Mouse (Mus musculus) testis, adult 2 months (tissue): ENCODE results near the gene Prl8a2. TPM values are rescaled to one million over a fixed set of nuclear protein-coding genes. Genes with fewer than 3 reads are reported as not detected.

Source experiments
- H3K27ac ChIP-seq: fragments of 200-500 bp; 2 replicates; pipeline ENCODE4 v1.5.1; 2012; ENCODE audit warnings: low read depth, low read length; ENCODE audit not compliant: control insufficient read depth, insufficient read depth
- H3K27me3 ChIP-seq: fragments of 200-500 bp; 2 replicates; pipeline ENCODE4 v1.6.1; 2012; ENCODE audit warnings: mild to moderate bottlenecking, low read length, moderate library complexity; ENCODE audit not compliant: control insufficient read depth, insufficient read depth
- H3K36me3 ChIP-seq: fragments of 200-500 bp; 2 replicates; pipeline ENCODE4 v1.6.1; 2012; ENCODE audit warnings: mild to moderate bottlenecking, low read length; ENCODE audit not compliant: control insufficient read depth, insufficient read depth
- H3K4me1 ChIP-seq: fragments of 200-500 bp; 2 replicates; pipeline ENCODE4 v1.6.1; 2012; ENCODE audit warnings: low read length; ENCODE audit not compliant: control insufficient read depth, insufficient read depth
- H3K4me3 ChIP-seq: fragments of 200-500 bp; 2 replicates; pipeline ENCODE4 v1.5.1; 2012; ENCODE audit warnings: low read depth, mild to moderate bottlenecking, low read length, moderate library complexity, mixed read lengths; ENCODE audit not compliant: control insufficient read depth
- CTCF ChIP-seq: fragments of 200-500 bp; IDR thresholded peaks from 2 replicates; pipeline ENCODE4 v1.5.1; 2012; ENCODE audit warnings: low read depth, mild to moderate bottlenecking, inconsistent platforms, low read length, moderate library complexity; ENCODE audit not compliant: control insufficient read depth, insufficient read depth, insufficient replicate concordance
- POLR2A ChIP-seq: fragments of 200-500 bp; IDR thresholded peaks from 2 replicates; pipeline ENCODE4 v1.6.1; 2012; ENCODE audit warnings: low read depth, mild to moderate bottlenecking, inconsistent platforms, low read length, moderate library complexity; ENCODE audit not compliant: control insufficient read depth
- polyA plus RNA-seq: library from polyadenylated mRNA; depleted of rRNA; stranded (reverse); fragments of >200 nt; gene quantifications from 2 replicates; pipeline ENCODE4 v1.2.3, GENCODE M21; 2012; rRNA removed

Prl8a2 gene
- not detected in 2 replicates for polyA plus RNA-seq

- H3K27me3 ChIP-seq = no peaks in the 10 kb centered on the region
- no peak within 1 kb of the TSS for H3K4me3 ChIP-seq
- no peak for TF ChIP-seq POLR2A
- no peak for TF ChIP-seq CTCF
- no peak within 1 kb of the TSS for H3K27ac ChIP-seq
- H3K4me1 ChIP-seq = no peaks in the 10 kb centered on the region
- no peaks in the 10 kb centered on the region for H3K36me3 ChIP-seq
These were observed at the start of gene Prl8a2 for GRCm38 (mm10) chr13:27345373-27345772. Gene Prl8a2 (plus strand): TSS chr13:27345673.

- TF ChIP-seq POLR2A (no peak), CTCF (no peak)
- Histone ChIP-seq H3K4me1 (no peaks in the 10 kb centered on the region), H3K36me3 (no peaks in the 10 kb centered on the region), H3K27ac (no peak within 1 kb of the TSS), H3K4me3 (no peak within 1 kb of the TSS), H3K27me3 (no peaks in the 10 kb centered on the region)
These were observed 32.9 kb upstream of the Prl8a2 start, which contains the start of gene Prl6a1 for GRCm38 (mm10) chr13:27312334-27313225. Gene Prl6a1 (plus strand): TSS chr13:27312627.

GRCm38 (mm10) chr13:27334989-27335388 is 10.5 kb upstream of the Prl8a2 start:
- Histone ChIP-seq H3K36me3 (no peaks in the 10 kb centered on the region), H3K27ac (no peak overlapping the region), H3K27me3 (no peaks in the 10 kb centered on the region), H3K4me3 (no peak overlapping the region), H3K4me1 (no peaks in the 10 kb centered on the region)
- TF ChIP-seq POLR2A (no peak), CTCF (no peak)

- TF ChIP-seq POLR2A = no peak
- TF ChIP-seq CTCF = no peak
- no peaks in the 10 kb centered on the region for H3K4me1 ChIP-seq
- H3K27me3 ChIP-seq = no peaks in the 10 kb centered on the region
- no peak overlapping the region for H3K4me3 ChIP-seq
- no peaks in the 10 kb centered on the region for H3K36me3 ChIP-seq
- no peak overlapping the region for H3K27ac ChIP-seq
These were observed 2.7 kb upstream of the Prl8a2 start for GRCm38 (mm10) chr13:27342733-27343275.

- Histone ChIP-seq H3K4me1 (no peaks in the 10 kb centered on the region), H3K27ac (no peak within 1 kb of the TSS), H3K36me3 (no peaks in the 10 kb centered on the region), H3K27me3 (no peaks in the 10 kb centered on the region), H3K4me3 (no peak within 1 kb of the TSS)
- TF ChIP-seq CTCF = no peak
These were observed 45.3 kb downstream of the Prl8a2 start, which contains the start of gene Prl2b1 for GRCm38 (mm10) chr13:27390746-27391145. Gene Prl2b1 (minus strand): TSS chr13:27390846.

GRCm38 (mm10) chr13:27399061-27399724 is 53.7 kb downstream of the Prl8a2 start:
- Histone ChIP-seq H3K36me3 (no peaks in the 10 kb centered on the region), H3K4me1 (no peaks in the 10 kb centered on the region), H3K27ac (no peak overlapping the region), H3K27me3 (no peaks in the 10 kb centered on the region), H3K4me3 (no peak overlapping the region)
- TF ChIP-seq POLR2A = no peak
- TF ChIP-seq CTCF = no peak

Other genes starting within 250 kb of the Prl8a2 start
- gene Prl3d2, start 224.0 kb upstream of the Prl8a2 start, polyA plus RNA-seq = not detected in 2 replicates
- not detected in 2 replicates for gene Prl3d3, start 188.9 kb upstream of the Prl8a2 start, polyA plus RNA-seq
- 0.59 and 0.69 TPM in 2 replicates for gene Prl3c1, start 149.0 kb upstream of the Prl8a2 start, polyA plus RNA-seq
- gene Prl3b1, start 103.8 kb upstream of the Prl8a2 start, polyA plus RNA-seq = not detected in 2 replicates
- not detected in 2 replicates for gene Prl3a1, start 86.2 kb upstream of the Prl8a2 start, polyA plus RNA-seq
- gene Prl6a1, start 33.0 kb upstream of the Prl8a2 start, polyA plus RNA-seq = not detected in 2 replicates
- not detected in 2 replicates for gene Prl2b1, start 45.2 kb downstream of the Prl8a2 start, polyA plus RNA-seq
- gene Prl8a6, start 93.0 kb downstream of the Prl8a2 start, polyA plus RNA-seq = not detected in 2 replicates
- gene Prl8a8, start 167.5 kb downstream of the Prl8a2 start, polyA plus RNA-seq = not detected in 2 replicates
- gene Prl8a9, start 218.9 kb downstream of the Prl8a2 start, polyA plus RNA-seq = not detected in 2 replicates
- not detected in 2 replicates for gene Prl8a1, start 236.5 kb downstream of the Prl8a2 start, polyA plus RNA-seq